Mouse (Mus musculus) sigmoid colon, adult 10 weeks (tissue): ENCODE results near the gene St7l. TPM values are rescaled to one million over a fixed set of nuclear protein-coding genes. Genes with fewer than 3 reads are reported as not detected.

ENCODE experiments used
- polyA plus RNA-seq: library from polyadenylated mRNA; stranded (reverse); fragments of 350-450 nt; fragmentation: Illumina TruSeq; extraction: RNeasy Lipid Tissue Mini Kit (QIAGEN cat#74804); gene quantifications from one replicate; pipeline ENCODE4 v1.2.3, GENCODE M21; 2014; ENCODE audit warnings: low read depth, low replicate concordance

St7l gene
- 79.9 TPM for polyA plus RNA-seq

GRCm38 (mm10) chr3:104863786-104864650 is at the start of gene St7l, which contains the start of gene Capza1:
Gene St7l (plus strand): TSS chr3:104864005.
Gene Capza1 (minus strand): TSS chr3:104864505.

GRCm38 (mm10) chr3:104817991-104818748 is 45.6 kb upstream of the St7l start, which contains the start of gene Mov10:
Gene Mov10 (minus strand): TSS chr3:104818563.

GRCm38 (mm10) chr3:104961066-104962059 is 97.6 kb downstream of the St7l start, which contains the start of gene Wnt2b:
Gene Wnt2b (minus strand): TSS chr3:104961921.

Other genes with a start within 250 kb of the St7l start
- 414 TPM for gene Slc16a1, start 225.3 kb upstream of the St7l start, polyA plus RNA-seq
- gene Ppm1j, start 82.9 kb upstream of the St7l start, polyA plus RNA-seq = 0.79 TPM
- 0.19 TPM for gene Fam19a3, start 82.2 kb upstream of the St7l start, polyA plus RNA-seq
- gene Rhoc, start 75.6 kb upstream of the St7l start, polyA plus RNA-seq = 40.5 TPM
- gene Mov10, start 45.4 kb upstream of the St7l start, polyA plus RNA-seq = 1.5 TPM
- 343 TPM for gene Capza1, start 500 bp downstream of the St7l start, polyA plus RNA-seq
- gene Wnt2b, start 97.9 kb downstream of the St7l start, polyA plus RNA-seq = 9.7 TPM
- 115 TPM for gene Cttnbp2nl, start 189.1 kb downstream of the St7l start, polyA plus RNA-seq
- gene 4930564D02Rik, start 202.8 kb downstream of the St7l start, polyA plus RNA-seq = not detected